Mouse (Mus musculus): ENCODE results near the gene Tsen15.

- TF ChIP-seq USF1 (IDR thresholded peaks at IDR 0.05; ENCODE audit: low read depth, low read length) (no peak), POLR2A (IDR thresholded peaks at IDR 0.05; ENCODE audit: low read depth, low read length) (no peak), ZC3H11A (IDR thresholded peaks at IDR 0.05; ENCODE audit: low read depth, low read length) (no peak), CTCF (conservative IDR thresholded peaks at IDR 0.05 in 1 of 2, IDR thresholded peaks at IDR 0.05 in 1 of 2; ENCODE audit: low read depth in 2 of 2, low read length in 2 of 2) (no peak), GABPA (IDR thresholded peaks at IDR 0.05; ENCODE audit: insufficient replicate concordance, low read depth, low read length) (no peak), MXI1 (IDR thresholded peaks at IDR 0.05; ENCODE audit: low read depth, low read length) (no peak), ZMIZ1 (IDR thresholded peaks at IDR 0.05; ENCODE audit: low read depth, low read length) (no peak), HCFC1 (IDR thresholded peaks at IDR 0.05; ENCODE audit: low read depth, low read length) (no peak), SIN3A (IDR thresholded peaks at IDR 0.05; ENCODE audit: low read length) (no peak)
These were observed 7.6 kb upstream of the Tsen15 start for GRCm38 (mm10) chr1:152394137-152394536.
